Mouse (Mus musculus): ENCODE measurements around the gene Slc6a8.

Slc6a8 gene

GRCm38 (mm10) chrX:73685629-73686028 lies 12.7 kb downstream of the Slc6a8 start:
- no peak for DNase-seq

GRCm38 (mm10) chrX:73690917-73691629 lies 18.1 kb downstream of the Slc6a8 start:
- peak; percentile 56 for DNase-seq

- peak; percentile 6 for DNase-seq
Measured at GRCm38 (mm10) chrX:73700472-73700871, 27.5 kb downstream of the Slc6a8 start.

- DNase-seq: peak; percentile 42
Measured at GRCm38 (mm10) chrX:73715476-73716108, 42.6 kb downstream of the Slc6a8 start.

- DNase-seq: peak; percentile 97
Measured at GRCm38 (mm10) chrX:73716109-73716661, 43.2 kb downstream of the Slc6a8 start, which contains the start of the genes Bcap31 and Abcd1. TSS of gene Bcap31 (minus strand) at chrX:73716175. TSS of gene Abcd1 (plus strand) at chrX:73716597.

- DNase-seq: no peak
Measured at GRCm38 (mm10) chrX:73716709-73717545, 44.0 kb downstream of the Slc6a8 start.

- DNase-seq: no peak
Measured at GRCm38 (mm10) chrX:73717667-73718066, 44.7 kb downstream of the Slc6a8 start.

- DNase-seq: no peak
Measured at GRCm38 (mm10) chrX:73718271-73718670, 45.3 kb downstream of the Slc6a8 start.

- peak; percentile 24 for DNase-seq
Measured at GRCm38 (mm10) chrX:73718686-73719362, 45.9 kb downstream of the Slc6a8 start.

GRCm38 (mm10) chrX:73730908-73731307 lies 58.0 kb downstream of the Slc6a8 start:
- no peak for DNase-seq

Measured in retina, postnatal 1 day (tissue).